Mouse (Mus musculus) spleen, adult 2 months (tissue): ENCODE measurements at regions not wholly inside any gene's neighbourhood (a gene's known extent, or its start where the extent isn't known, plus 50 kb on each side); places are given as distances from the start of the nearest gene placed in this dataset.

Experiments used
- CTCF ChIP-seq: fragments of 200-500 bp; IDR thresholded peaks from 2 replicates; pipeline ENCODE4 v1.5.1; 2011; ENCODE audit warnings: mild to moderate bottlenecking, inconsistent platforms; ENCODE audit not compliant: insufficient read depth, insufficient read length, insufficient replicate concordance; ENCODE audit errors: extremely low read depth
- POLR2A ChIP-seq: fragments of 200-500 bp; IDR thresholded peaks from 2 replicates; pipeline ENCODE4 v1.6.1; 2011; ENCODE audit warnings: low read depth, low read length, inconsistent platforms

GRCm38 (mm10) chr12:25871001-25871461 is 544.0 kb downstream of the Rnf144a start:
- TF ChIP-seq POLR2A, result no peak
- no peak for TF ChIP-seq CTCF
